Mouse (Mus musculus): ENCODE results near the gene Tspan6. TPM values are rescaled to one million over a fixed set of nuclear protein-coding genes. Genes with fewer than 3 reads are reported as not detected.

The Tspan6 gene
- polyA plus RNA-seq, 1 experiment from 2014 or later = 79.9 TPM

- H3K9me3 ChIP-seq (ENCODE audit: control insufficient read depth, low read length) = no peaks in the 10 kb centered on the region
- no peaks in the 10 kb centered on the region for H3K4me1 ChIP-seq (ENCODE audit: control insufficient read depth, insufficient read depth, low read length)
- H3K36me3 ChIP-seq (ENCODE audit: control insufficient read depth, insufficient read depth, low read length) = no peaks in the 10 kb centered on the region
- ATAC-seq = peak; percentile 63
- 45% methylated on average over 10 of the region's 10 CpGs for WGBS
- no peak overlapping the region for H3K4me2 ChIP-seq (ENCODE audit: low read depth, low read length)
- H3K4me3 ChIP-seq (ENCODE audit: low read length) = no peak overlapping the region
- 0 out of 2 replicates have a peak overlapping the region, but pooled peaks have one; percentile 37 for H3K27ac ChIP-seq (ENCODE audit: low read length)
- H3K9ac ChIP-seq (ENCODE audit: low read depth, low read length) = no peak overlapping the region
- no peaks in the 10 kb centered on the region for H3K27me3 ChIP-seq (replicated peaks; ENCODE audit: control insufficient read depth, insufficient read depth, low read length)
These were observed 13.3 kb upstream of the Tspan6 start for GRCm38 (mm10) chrX:133911397-133912103.

- Histone ChIP-seq H3K36me3 (ENCODE audit: control insufficient read depth, insufficient read depth, low read length) (no peaks in the 10 kb centered on the region), H3K9me3 (ENCODE audit: control insufficient read depth, low read length) (no peaks in the 10 kb centered on the region), H3K4me3 (ENCODE audit: low read length) (peak within 1 kb of the TSS; percentile 22), H3K27me3 (replicated peaks; ENCODE audit: control insufficient read depth, insufficient read depth, low read length) (no peaks in the 10 kb centered on the region), H3K4me1 (ENCODE audit: control insufficient read depth, insufficient read depth, low read length) (no peaks in the 10 kb centered on the region), H3K27ac (ENCODE audit: low read length) (no peak within 1 kb of the TSS), H3K4me2 (ENCODE audit: low read depth, low read length) (no peak within 1 kb of the TSS), H3K9ac (ENCODE audit: low read depth, low read length) (no peak within 1 kb of the TSS)
- WGBS = 36% methylated on average over 3 of the region's 3 CpGs
- no peak for ATAC-seq
These were observed 10.0 kb upstream of the Tspan6 start, which contains the start of gene Srpx2 for GRCm38 (mm10) chrX:133908261-133908660. Srpx2 (plus strand) TSS chrX:133908426.

- Histone ChIP-seq H3K4me3 (ENCODE audit: low read length) (no peak overlapping the region), H3K36me3 (ENCODE audit: control insufficient read depth, insufficient read depth, low read length) (no peaks in the 10 kb centered on the region), H3K27me3 (replicated peaks; ENCODE audit: control insufficient read depth, insufficient read depth, low read length) (no peaks in the 10 kb centered on the region), H3K4me2 (ENCODE audit: low read depth, low read length) (no peak overlapping the region), H3K9me3 (ENCODE audit: control insufficient read depth, low read length) (no peaks in the 10 kb centered on the region), H3K9ac (ENCODE audit: low read depth, low read length) (no peak overlapping the region), H3K4me1 (ENCODE audit: control insufficient read depth, insufficient read depth, low read length) (no peaks in the 10 kb centered on the region), H3K27ac (ENCODE audit: low read length) (no peak overlapping the region)
- WGBS = 83% methylated on average over 5 of the region's 5 CpGs
- ATAC-seq = no peak
These were observed 10.1 kb downstream of the Tspan6 start for GRCm38 (mm10) chrX:133888111-133888510.

GRCm38 (mm10) chrX:133887308-133887707 is 10.9 kb downstream of the Tspan6 start:
- no peaks in the 10 kb centered on the region for H3K9me3 ChIP-seq (ENCODE audit: control insufficient read depth, low read length)
- no peaks in the 10 kb centered on the region for H3K36me3 ChIP-seq (ENCODE audit: control insufficient read depth, insufficient read depth, low read length)
- H3K4me3 ChIP-seq (ENCODE audit: low read length) = no peak overlapping the region
- H3K27ac ChIP-seq (ENCODE audit: low read length) = no peak overlapping the region
- no peak overlapping the region for H3K4me2 ChIP-seq (ENCODE audit: low read depth, low read length)
- no peak for ATAC-seq
- H3K27me3 ChIP-seq (replicated peaks; ENCODE audit: control insufficient read depth, insufficient read depth, low read length) = no peaks in the 10 kb centered on the region
- H3K4me1 ChIP-seq (ENCODE audit: control insufficient read depth, insufficient read depth, low read length) = no peaks in the 10 kb centered on the region
- H3K9ac ChIP-seq (ENCODE audit: low read depth, low read length) = no peak overlapping the region
- WGBS = 90% methylated on average over 3 of the region's 3 CpGs

GRCm38 (mm10) chrX:133869743-133870142 is 28.5 kb downstream of the Tspan6 start:
- Histone ChIP-seq H3K9ac (ENCODE audit: low read depth, low read length) (no peak overlapping the region), H3K27ac (ENCODE audit: low read length) (no peak overlapping the region), H3K4me3 (ENCODE audit: low read length) (no peak overlapping the region), H3K36me3 (ENCODE audit: control insufficient read depth, insufficient read depth, low read length) (no peaks in the 10 kb centered on the region), H3K9me3 (ENCODE audit: control insufficient read depth, low read length) (no peaks in the 10 kb centered on the region), H3K27me3 (replicated peaks; ENCODE audit: control insufficient read depth, insufficient read depth, low read length) (no peaks in the 10 kb centered on the region), H3K4me1 (ENCODE audit: control insufficient read depth, insufficient read depth, low read length) (no peaks in the 10 kb centered on the region), H3K4me2 (ENCODE audit: low read depth, low read length) (no peak overlapping the region)
- 84% methylated on average over 6 of the region's 6 CpGs for WGBS
- no peak for ATAC-seq

- H3K9me3 ChIP-seq (ENCODE audit: control insufficient read depth, low read length) = no peaks in the 10 kb centered on the region
- no peak overlapping the region for H3K27ac ChIP-seq (ENCODE audit: low read length)
- no peak overlapping the region for H3K9ac ChIP-seq (ENCODE audit: low read depth, low read length)
- no peak for ATAC-seq
- no peaks in the 10 kb centered on the region for H3K27me3 ChIP-seq (replicated peaks; ENCODE audit: control insufficient read depth, insufficient read depth, low read length)
- no peak overlapping the region for H3K4me3 ChIP-seq (ENCODE audit: low read length)
- no peaks in the 10 kb centered on the region for H3K36me3 ChIP-seq (ENCODE audit: control insufficient read depth, insufficient read depth, low read length)
- H3K4me1 ChIP-seq (ENCODE audit: control insufficient read depth, insufficient read depth, low read length) = no peaks in the 10 kb centered on the region
- 83% methylated on average over 4 of the region's 4 CpGs for WGBS
- H3K4me2 ChIP-seq (ENCODE audit: low read depth, low read length) = no peak overlapping the region
These were observed 44.6 kb downstream of the Tspan6 start for GRCm38 (mm10) chrX:133853637-133854036.

GRCm38 (mm10) chrX:133850680-133851079 is 47.5 kb downstream of the Tspan6 start, which contains the start of gene Tnmd:
Tnmd (plus strand) TSS chrX:133850980.
- H3K4me3 ChIP-seq (ENCODE audit: low read length) = no peak within 1 kb of the TSS
- no peak for ATAC-seq
- no peak within 1 kb of the TSS for H3K4me2 ChIP-seq (ENCODE audit: low read depth, low read length)
- WGBS = 76% methylated on average over 5 of the region's 5 CpGs
- no peaks in the 10 kb centered on the region for H3K27me3 ChIP-seq (replicated peaks; ENCODE audit: control insufficient read depth, insufficient read depth, low read length)
- H3K9me3 ChIP-seq (ENCODE audit: control insufficient read depth, low read length) = no peaks in the 10 kb centered on the region
- H3K9ac ChIP-seq (ENCODE audit: low read depth, low read length) = no peak within 1 kb of the TSS
- no peak within 1 kb of the TSS for H3K27ac ChIP-seq (ENCODE audit: low read length)
- H3K36me3 ChIP-seq (ENCODE audit: control insufficient read depth, insufficient read depth, low read length) = no peaks in the 10 kb centered on the region
- H3K4me1 ChIP-seq (ENCODE audit: control insufficient read depth, insufficient read depth, low read length) = no peaks in the 10 kb centered on the region

Other genes with a start within 250 kb of the Tspan6 start
- gene Pcdh19, start 209.4 kb downstream of the Tspan6 start, polyA plus RNA-seq (2015; fragmentation: Nextera tagmentation; extraction: Ambion mirVana) = 0.98 and 1.6 TPM in 2 replicates
- gene Tnmd, start 47.4 kb downstream of the Tspan6 start, polyA plus RNA-seq (2015; fragmentation: Nextera tagmentation; extraction: Ambion mirVana) = 0.64 and 0.78 TPM in 2 replicates
- 9.5 and 11.7 TPM in 2 replicates for gene Srpx2, start 10.0 kb upstream of the Tspan6 start, polyA plus RNA-seq (2015; fragmentation: Nextera tagmentation; extraction: Ambion mirVana)
- 2.8 and 3.0 TPM in 2 replicates for gene Sytl4, start 83.4 kb upstream of the Tspan6 start, polyA plus RNA-seq (2015; fragmentation: Nextera tagmentation; extraction: Ambion mirVana)
- gene Cstf2, start 160.8 kb upstream of the Tspan6 start, polyA plus RNA-seq (2015; fragmentation: Nextera tagmentation; extraction: Ambion mirVana) = 33.5 and 34.2 TPM in 2 replicates

Data from intestine, embryonic 16.5 days (tissue).